Mouse (Mus musculus) C2C12 (cell line): Measurements from ENCODE around the gene Tmem97. TPM values are rescaled to one million over a fixed set of nuclear protein-coding genes. Genes with fewer than 3 reads are reported as not detected.

ENCODE experiments used
- H3K27me3 ChIP-seq: one replicate; pipeline ENCODE4 v1.6.1; 2011; ENCODE audit not compliant: control insufficient read depth, insufficient read depth, insufficient read length
- H3K36me3 ChIP-seq: one replicate; pipeline ENCODE4 v1.6.1; 2011; ENCODE audit not compliant: control insufficient read depth, insufficient read depth
- H3K4me3 ChIP-seq: one replicate; pipeline ENCODE4 v1.5.1; 2011; ENCODE audit warnings: mild to moderate bottlenecking, control low read depth; ENCODE audit not compliant: poor library complexity, insufficient read depth, severe bottlenecking
- H3K79me2 ChIP-seq: one replicate; pipeline ENCODE4 v1.6.1; 2011; ENCODE audit not compliant: control insufficient read depth, insufficient read depth
- H3K79me3 ChIP-seq: one replicate; pipeline ENCODE4 v1.6.1; 2011; ENCODE audit warnings: low read depth, control low read depth
- H3ac ChIP-seq: one replicate; pipeline ENCODE3; 2011; ENCODE audit warnings: low read depth; ENCODE audit not compliant: control insufficient read depth, insufficient read length
- CEBPB ChIP-seq: IDR thresholded peaks from one replicate; pipeline ENCODE4 v1.6.1; 2011; ENCODE audit warnings: low read depth, mild to moderate bottlenecking, control low read depth, moderate library complexity
- CTCF ChIP-seq: IDR thresholded peaks from one replicate; pipeline ENCODE4 v1.5.1; 2011; ENCODE audit not compliant: control insufficient read depth, insufficient read depth, insufficient read length
- FOSL1 ChIP-seq: IDR thresholded peaks from one replicate; pipeline ENCODE4 v1.8.0; 2011; ENCODE audit warnings: mild to moderate bottlenecking, low read length; ENCODE audit not compliant: poor library complexity, insufficient read depth, severe bottlenecking
- MAX ChIP-seq: IDR thresholded peaks from one replicate; pipeline ENCODE4 v1.6.1; 2011; ENCODE audit warnings: mild to moderate bottlenecking, control low read depth
- MYOD1 ChIP-seq: IDR thresholded peaks from one replicate; pipeline ENCODE4 v1.6.1; 2011; ENCODE audit warnings: low read depth; ENCODE audit not compliant: control insufficient read depth, insufficient read length
- MYOG ChIP-seq: IDR thresholded peaks from one replicate; pipeline ENCODE4 v1.6.1; 2011; ENCODE audit not compliant: control insufficient read depth, insufficient read length; ENCODE audit errors: extremely low read depth
- USF1 ChIP-seq: IDR thresholded peaks from one replicate; pipeline ENCODE4 v1.6.1; 2011; ENCODE audit warnings: low read depth, mild to moderate bottlenecking, control low read depth, moderate library complexity
- polyA plus RNA-seq: library from polyadenylated mRNA; unstranded; fragments of >200 nt; fragmentation: generic; extraction: Trizol; gene quantifications from one replicate; pipeline ENCODE4 v1.2.1, GENCODE M21; 2012; ENCODE audit warnings: missing spikeins

Gene Tmem97
- polyA plus RNA-seq, 1 experiment = 164 TPM

DNA sequence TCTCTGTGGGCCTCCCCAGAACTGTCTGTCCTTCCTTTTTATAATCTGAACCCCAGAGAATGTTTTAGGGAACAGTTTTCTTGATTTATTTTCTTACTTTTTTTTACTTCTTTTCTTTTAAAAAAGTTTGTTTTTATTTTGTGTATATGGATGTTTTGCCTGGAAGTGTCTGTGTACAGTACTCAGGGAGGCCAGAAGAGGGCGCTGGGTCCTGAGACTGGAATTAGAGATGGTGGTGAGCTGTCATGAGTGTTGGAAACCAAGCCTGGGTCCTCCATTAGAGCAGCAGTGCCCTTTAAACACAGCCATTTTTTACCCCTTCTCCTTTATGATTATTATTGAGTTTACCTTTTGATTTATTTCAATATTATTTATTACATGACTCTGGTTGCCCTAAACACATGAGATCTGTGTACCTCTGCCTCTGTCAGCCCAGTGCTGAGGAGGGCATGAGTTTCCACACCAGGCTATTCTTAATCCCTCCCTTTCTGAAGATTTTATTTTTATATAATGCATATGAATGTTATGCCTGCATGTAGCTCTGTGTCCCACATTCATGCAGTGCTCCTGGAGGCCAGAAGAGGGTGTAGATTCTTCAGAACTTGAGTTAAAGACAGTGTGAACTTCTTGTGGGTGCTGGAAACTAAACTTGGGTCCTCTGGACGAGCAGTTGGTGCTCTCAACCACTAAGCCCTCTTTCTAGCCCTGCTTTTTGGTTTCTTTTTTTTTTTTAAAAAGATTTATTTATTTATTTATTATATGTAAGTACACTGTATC is 34.8 kb downstream of the Tmem97 start:
- no peak for TF ChIP-seq USF1
- no peak for TF ChIP-seq MYOD1
- no peak for TF ChIP-seq MAX
- TF ChIP-seq CTCF = no peak
- TF ChIP-seq CEBPB = no peak
- TF ChIP-seq MYOG = no peak
- TF ChIP-seq FOSL1 = no peak
- no peak overlapping the region for H3K4me3 ChIP-seq
- peaks cover 70% of the 10 kb centered on the region for H3K36me3 ChIP-seq

GRCm38 (mm10) chr11:78513106-78513790 is 37.3 kb downstream of the Tmem97 start:
- peaks cover 18% of the 10 kb centered on the region for H3K79me3 ChIP-seq
- peaks cover 39% of the 10 kb centered on the region for H3K79me2 ChIP-seq
- no peaks in the 10 kb centered on the region for H3K27me3 ChIP-seq
- H3ac ChIP-seq = peak overlapping the region; percentile 66
- TF ChIP-seq CEBPB = no peak
- no peak for TF ChIP-seq FOSL1
- TF ChIP-seq MAX = no peak
- no peak for TF ChIP-seq CTCF
- TF ChIP-seq MYOD1 = no peak
- TF ChIP-seq MYOG = no peak
- TF ChIP-seq USF1 = no peak
- H3K4me3 ChIP-seq = peak overlapping the region; percentile 93
- H3K36me3 ChIP-seq = peaks cover 60% of the 10 kb centered on the region

More for the DNA sequence above, 34.8 kb downstream of the Tmem97 start:
- H3K27me3 ChIP-seq = no peaks in the 10 kb centered on the region
- H3K79me3 ChIP-seq = peaks cover 17% of the 10 kb centered on the region
- H3K79me2 ChIP-seq = peaks cover 36% of the 10 kb centered on the region
- H3ac ChIP-seq = no peak overlapping the region

DNA sequence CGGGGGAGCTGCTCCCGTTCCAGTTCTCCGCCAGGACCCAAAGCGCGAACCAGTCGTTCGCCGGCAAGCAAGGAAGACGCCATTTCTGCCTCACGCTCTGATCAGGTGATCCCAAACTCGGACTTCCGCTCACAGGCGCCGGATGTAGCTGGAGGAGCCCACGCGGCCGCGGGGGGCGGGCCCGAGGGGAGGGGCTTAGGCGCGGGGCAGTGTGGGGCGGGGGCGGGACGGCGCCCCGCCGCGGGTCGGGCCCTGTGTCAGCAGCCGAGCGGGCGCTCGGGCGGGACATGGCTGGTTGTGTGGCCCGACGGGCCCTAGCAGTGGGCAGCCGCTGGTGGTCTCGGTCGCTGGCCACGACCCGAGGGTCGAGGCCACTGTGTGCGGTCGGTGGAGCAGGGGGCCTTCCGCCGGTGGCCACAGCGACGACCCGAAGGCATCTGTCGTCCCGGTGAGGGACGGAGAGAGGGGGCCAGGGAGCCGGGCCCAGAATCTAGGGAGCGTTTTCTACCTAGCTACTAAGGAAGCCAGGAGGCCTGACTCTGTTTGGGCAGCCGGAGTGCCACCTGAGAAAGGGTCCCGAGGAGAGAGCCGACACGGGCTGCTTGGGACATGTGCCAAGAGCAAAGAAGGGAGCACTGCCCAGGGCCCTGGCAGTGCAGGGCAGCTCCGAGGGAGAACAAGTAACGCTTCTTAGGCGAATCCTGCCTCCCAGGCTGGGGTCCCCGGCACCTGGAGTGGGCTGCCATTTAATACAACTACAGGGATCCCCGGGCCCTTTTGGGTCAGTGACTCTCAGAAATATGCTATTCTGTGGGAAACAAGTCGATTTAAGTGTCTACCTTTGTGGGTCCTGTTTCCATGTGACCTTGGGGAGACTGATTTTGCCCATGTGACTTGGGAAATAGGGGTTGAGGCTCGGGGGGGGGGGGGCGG is 38.3 kb downstream of the Tmem97 start, which contains the start of the genes Tmem199 and Poldip2:
Gene Tmem199, minus strand, starts transcription at position 148 of the 933 bp plus-strand sequence.
Gene Poldip2, plus strand, starts transcription at position 169 of the 933 bp plus-strand sequence.
- H3ac ChIP-seq = peak within 1 kb of the TSS; percentile 95
- H3K36me3 ChIP-seq = peaks cover 60% of the 10 kb centered on the region
- no peaks in the 10 kb centered on the region for H3K27me3 ChIP-seq
- H3K4me3 ChIP-seq = peak within 1 kb of the TSS; percentile 93
- H3K79me2 ChIP-seq = peaks cover 39% of the 10 kb centered on the region
- peaks cover 18% of the 10 kb centered on the region for H3K79me3 ChIP-seq
- TF ChIP-seq USF1 = peak; percentile 87
- TF ChIP-seq MAX = peak; percentile 72
- no peak for TF ChIP-seq CTCF
- no peak for TF ChIP-seq MYOG
- no peak for TF ChIP-seq CEBPB
- no peak for TF ChIP-seq MYOD1
- TF ChIP-seq FOSL1 = no peak

GRCm38 (mm10) chr11:78509148-78509547 is 41.4 kb downstream of the Tmem97 start:
- H3K79me2 ChIP-seq = peaks cover 37% of the 10 kb centered on the region
- H3K27me3 ChIP-seq = no peaks in the 10 kb centered on the region
- H3ac ChIP-seq = no peak overlapping the region
- TF ChIP-seq USF1 (no peak), CTCF (no peak), MYOD1 (no peak), FOSL1 (no peak), MAX (no peak), CEBPB (no peak), MYOG (no peak)
- H3K4me3 ChIP-seq = no peak overlapping the region
- H3K79me3 ChIP-seq = peaks cover 18% of the 10 kb centered on the region
- peaks cover 45% of the 10 kb centered on the region for H3K36me3 ChIP-seq

- Histone ChIP-seq H3K27me3 (peaks cover 12% of the 10 kb centered on the region), H3K4me3 (no peak overlapping the region), H3K36me3 (peaks cover 35% of the 10 kb centered on the region), H3ac (no peak overlapping the region), H3K79me3 (no peaks in the 10 kb centered on the region), H3K79me2 (no peaks in the 10 kb centered on the region)
- TF ChIP-seq MAX = no peak
- no peak for TF ChIP-seq MYOD1
- TF ChIP-seq USF1 = no peak
- no peak for TF ChIP-seq CTCF
- no peak for TF ChIP-seq MYOG
- no peak for TF ChIP-seq CEBPB
- TF ChIP-seq FOSL1 = no peak
Measured at GRCm38 (mm10) chr11:78505430-78505829, 45.1 kb downstream of the Tmem97 start.
